Mouse (Mus musculus) kidney, adult 2 months (tissue): ENCODE measurements around the gene Setd4. TPM values are rescaled to one million over a fixed set of nuclear protein-coding genes. Genes with fewer than 3 reads are reported as not detected.
A peak's percentile ranks its signal among the peaks of the same experiment; 100 is the strongest.
"Not testable (repeated sequence)": the region's sequence is repeated elsewhere in the genome, so short reads cannot be mapped to it uniquely, and the experiment has no call there.

Experiments used
- DNase-seq: peaks from one replicate; pipeline ENCODE4 v3.0.0; 2021
- H3K27ac ChIP-seq: fragments of 200-500 bp; 2 replicates; pipeline ENCODE4 v1.5.1; 2012; ENCODE audit warnings: low read depth, low read length, control low read depth, inconsistent platforms; ENCODE audit not compliant: insufficient read depth
- H3K27me3 ChIP-seq: fragments of 200-500 bp; replicated peaks from 2 replicates; pipeline ENCODE4 v1.6.1; 2012; ENCODE audit warnings: mild to moderate bottlenecking, moderate library complexity, low read length, inconsistent platforms; ENCODE audit not compliant: control insufficient read depth, insufficient read depth
- H3K36me3 ChIP-seq: fragments of 200-500 bp; 2 replicates; pipeline ENCODE4 v1.6.1; 2012; ENCODE audit warnings: mild to moderate bottlenecking, moderate library complexity, low read length, inconsistent platforms; ENCODE audit not compliant: control insufficient read depth, insufficient read depth
- H3K4me1 ChIP-seq: fragments of 200-500 bp; 2 replicates; pipeline ENCODE4 v1.6.1; 2011; ENCODE audit warnings: low read length; ENCODE audit not compliant: control insufficient read depth, insufficient read depth
- H3K4me3 ChIP-seq: fragments of 200-500 bp; 2 replicates; pipeline ENCODE4 v1.5.1; 2011; ENCODE audit warnings: mild to moderate bottlenecking, low read depth, low read length, control low read depth; ENCODE audit not compliant: insufficient read depth
- CTCF ChIP-seq: fragments of 200-500 bp; conservative IDR thresholded peaks from 2 replicates; pipeline ENCODE4 v1.5.1; 2011; ENCODE audit warnings: low read depth, mild to moderate bottlenecking, control low read depth, low read length, moderate library complexity, mixed read lengths; ENCODE audit not compliant: insufficient read depth, insufficient read length
- POLR2A ChIP-seq: fragments of 200-500 bp; IDR thresholded peaks from one replicate; pipeline ENCODE4 v1.6.1; 2011; ENCODE audit warnings: low read depth, low read length, control low read depth
- WGBS: fragments of 180-500 bp; shearing (Covaris S2); methylation state at CpG from one replicate; pipeline ENCODE4 v1.1.7; 2018; 5-methylcytosine and 5-hydroxymethylcytosine counted together
- polyA plus RNA-seq: library from polyadenylated mRNA; depleted of rRNA; stranded (reverse); fragments of >200 nt; gene quantifications from 2 replicates; pipeline ENCODE4 v1.2.3, GENCODE M21; 2012; rRNA removed

Gene Setd4
- 6.8 and 8.2 TPM in 2 replicates for polyA plus RNA-seq

DNA sequence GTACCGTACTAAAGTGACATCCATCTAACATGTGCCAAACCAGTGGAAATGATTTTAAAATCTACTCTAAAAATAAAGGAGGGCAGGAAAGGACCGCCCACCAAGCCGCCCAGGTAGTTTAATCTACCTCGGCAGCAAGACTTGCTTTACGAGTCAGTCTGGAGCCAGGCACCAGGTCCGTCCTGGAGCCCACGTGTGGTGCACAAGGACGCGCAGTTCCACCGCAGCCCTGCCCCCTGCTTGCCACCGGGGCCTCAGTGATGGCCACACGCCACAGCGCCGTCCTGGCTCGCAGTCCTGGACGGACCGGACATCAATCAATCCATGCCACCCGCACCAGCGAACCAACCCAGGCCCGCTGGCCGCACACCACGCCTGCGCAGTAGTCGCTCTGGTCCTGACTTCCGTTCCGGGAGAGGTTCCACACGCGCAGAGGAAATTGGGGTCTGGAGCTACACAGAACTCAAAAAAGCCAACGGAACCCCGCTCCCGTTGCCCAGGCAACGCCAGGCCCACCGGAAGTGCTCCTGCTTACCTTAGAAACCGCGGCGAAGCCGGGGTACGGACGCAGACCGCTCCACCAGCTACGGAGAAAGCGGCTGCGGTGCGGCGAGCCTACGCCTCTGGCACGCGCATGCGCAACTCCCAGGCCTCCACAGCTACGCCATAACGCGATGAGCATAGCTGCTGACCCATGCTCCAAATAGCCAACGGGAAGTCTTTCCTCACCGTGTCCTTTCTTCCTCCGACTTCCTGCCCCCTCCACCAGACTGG is at the start of gene Setd4:
Setd4 (minus strand) TSS at position 625 of the 774 bp plus-strand sequence.
- peak within 1 kb of the TSS; percentile 88 for H3K27ac ChIP-seq
- no peaks in the 10 kb centered on the region for H3K36me3 ChIP-seq
- H3K27me3 ChIP-seq, result no peaks in the 10 kb centered on the region
- H3K4me1 ChIP-seq, result peaks cover 7% of the 10 kb centered on the region; the same call in 1 of the 2 replicates
- H3K4me3 ChIP-seq, result peak within 1 kb of the TSS; percentile 63
- under 1% methylated on average over 55 of the region's 55 CpGs for WGBS
- peak; percentile 98 for DNase-seq
- TF ChIP-seq POLR2A (peak; percentile 40), CTCF (0 out of 2 replicates have a peak, but pooled peaks have one; percentile 2)

DNA sequence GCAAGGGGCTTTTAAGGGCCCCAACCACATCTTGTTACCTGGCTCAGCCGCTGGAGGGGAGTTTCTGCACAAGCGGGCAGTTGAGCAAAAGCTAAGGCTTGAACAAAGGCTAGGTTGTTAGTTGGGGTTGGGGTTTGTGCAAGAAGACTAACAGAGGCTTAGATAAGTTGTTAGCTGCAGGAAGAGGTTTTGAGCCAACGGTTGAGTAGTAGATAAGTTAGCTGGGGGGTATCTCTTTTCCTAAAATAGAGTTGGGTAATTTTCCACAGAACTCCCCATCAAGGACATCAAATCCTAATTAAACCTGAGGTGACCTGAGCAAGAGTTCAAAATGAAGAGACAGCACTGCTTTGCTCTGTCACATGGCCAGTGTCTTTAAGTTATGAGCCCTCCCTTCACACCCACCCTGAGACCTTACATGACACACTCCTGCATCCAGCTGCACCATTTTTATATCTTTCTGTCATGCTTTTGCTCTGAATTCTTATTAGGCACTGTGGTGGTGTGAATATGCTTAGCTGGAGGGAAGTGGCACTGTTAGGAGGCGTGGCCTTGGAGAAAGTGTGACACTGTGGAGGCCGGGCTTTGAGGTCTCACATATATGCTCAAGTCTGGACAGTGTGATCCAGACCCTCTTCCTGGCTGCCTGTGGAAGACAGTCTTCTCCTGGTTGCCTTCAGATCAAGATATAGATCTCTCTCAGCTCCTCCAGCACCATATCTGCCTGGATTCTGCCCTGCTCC is 44.7 kb upstream of the Setd4 start:
- 83% methylated on average over 5 of the region's 5 CpGs for WGBS
- no peaks in the 10 kb centered on the region; the same call in 1 of the 2 replicates for H3K27me3 ChIP-seq
- H3K27ac ChIP-seq, result no peak overlapping the region
- TF ChIP-seq CTCF (no peak), POLR2A (no peak)
- no peak for DNase-seq
- no peak overlapping the region for H3K4me3 ChIP-seq
- H3K4me1 ChIP-seq, result no peaks in the 10 kb centered on the region
- H3K36me3 ChIP-seq, result no peaks in the 10 kb centered on the region

DNA sequence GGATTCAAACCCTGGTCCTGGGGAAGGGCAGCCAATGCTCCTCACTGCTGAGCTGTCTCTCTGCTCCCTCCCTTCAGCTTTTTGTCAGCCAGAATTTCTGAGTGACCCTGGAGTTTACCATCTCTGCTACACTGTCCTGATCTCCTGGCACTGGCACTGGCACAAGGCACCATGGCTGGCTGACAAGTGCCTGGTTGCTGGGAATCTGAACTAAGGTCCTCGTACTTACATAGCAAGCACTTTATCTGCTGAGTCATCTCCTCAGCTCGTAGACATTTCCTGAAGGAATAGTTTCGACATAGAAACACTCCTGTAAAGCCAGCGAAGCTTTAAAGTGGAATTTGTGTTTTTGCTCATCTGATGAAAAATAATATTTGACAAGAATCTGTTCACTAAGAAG is 40.1 kb upstream of the Setd4 start:
- TF ChIP-seq CTCF (no peak), POLR2A (no peak)
- Histone ChIP-seq H3K36me3 (no peaks in the 10 kb centered on the region), H3K27ac (no peak overlapping the region), H3K4me1 (no peaks in the 10 kb centered on the region), H3K27me3 (no peaks in the 10 kb centered on the region; the same call in 1 of the 2 replicates), H3K4me3 (no peak overlapping the region)
- DNase-seq, result no peak
- WGBS, result 27% methylated on average over 4 of the region's 4 CpGs

DNA sequence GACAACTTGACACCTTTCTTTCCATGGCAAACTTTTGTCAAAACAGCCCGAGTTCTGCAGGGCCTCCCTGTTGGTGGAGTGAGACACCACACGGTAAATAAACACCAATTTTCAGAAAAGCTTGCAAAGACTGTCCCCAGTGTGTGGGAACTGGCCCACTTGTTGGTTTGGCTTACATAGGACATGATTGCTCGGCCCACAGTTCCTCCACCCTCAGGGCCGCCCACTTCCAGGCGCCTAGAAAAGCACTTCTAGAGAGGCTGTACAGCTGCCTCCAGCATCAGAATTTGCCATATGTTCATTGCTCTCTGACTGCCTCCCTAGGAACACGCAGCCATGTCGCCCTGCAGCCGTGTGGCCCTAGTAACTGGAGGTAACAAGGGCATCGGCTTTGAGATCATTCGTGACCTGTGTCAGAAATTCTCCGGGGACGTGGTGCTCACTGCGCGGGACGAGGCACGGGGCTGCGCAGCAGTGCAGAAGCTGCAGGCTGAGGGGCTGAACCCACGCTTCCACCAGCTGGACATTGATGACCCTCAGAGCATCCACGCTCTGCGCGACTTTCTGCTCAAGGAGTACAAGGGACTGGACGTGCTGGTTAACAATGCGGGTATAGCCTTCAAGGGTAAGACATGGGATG is 24.0 kb upstream of the Setd4 start, which contains the start of gene Gm5678:
Gm5678 (plus strand) TSS at position 337 of the 640 bp plus-strand sequence.
- TF ChIP-seq POLR2A, result no peak
- TF ChIP-seq CTCF, result no peak
- no peak within 1 kb of the TSS for H3K27ac ChIP-seq
- 82% methylated on average over 23 of the region's 23 CpGs for WGBS
- no peak within 1 kb of the TSS for H3K4me3 ChIP-seq
- H3K27me3 ChIP-seq, result no peaks in the 10 kb centered on the region
- no peaks in the 10 kb centered on the region for H3K4me1 ChIP-seq
- no peaks in the 10 kb centered on the region for H3K36me3 ChIP-seq
- DNase-seq, result no peak

DNA sequence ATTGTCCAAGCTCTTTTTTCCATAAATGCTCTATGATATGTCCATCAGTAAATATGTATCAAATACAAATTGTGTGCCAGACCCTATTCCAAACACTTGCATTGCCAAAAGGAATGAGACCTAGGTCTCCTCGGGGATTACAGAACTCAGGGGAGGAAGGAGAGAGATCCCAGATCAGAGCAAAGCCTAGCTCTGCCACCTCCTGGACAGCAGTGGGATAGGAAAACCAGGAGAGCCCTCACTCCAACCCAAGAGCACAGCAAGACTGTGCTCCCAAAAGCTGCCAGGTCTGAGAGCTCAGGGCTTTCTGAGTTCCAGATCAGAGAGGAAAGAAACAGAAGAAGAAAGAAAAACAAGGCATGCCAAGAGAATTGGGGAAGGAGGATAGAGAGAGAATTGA is 22.9 kb upstream of the Setd4 start:
- H3K4me3 ChIP-seq, result no peak overlapping the region
- WGBS, result 6% methylated on average over 1 of the region's 1 CpGs
- no peaks in the 10 kb centered on the region for H3K4me1 ChIP-seq
- no peaks in the 10 kb centered on the region for H3K27me3 ChIP-seq
- DNase-seq, result peak; percentile 37
- peak; percentile 74 for TF ChIP-seq CTCF
- no peak for TF ChIP-seq POLR2A
- H3K36me3 ChIP-seq, result no peaks in the 10 kb centered on the region
- no peak overlapping the region for H3K27ac ChIP-seq

DNA sequence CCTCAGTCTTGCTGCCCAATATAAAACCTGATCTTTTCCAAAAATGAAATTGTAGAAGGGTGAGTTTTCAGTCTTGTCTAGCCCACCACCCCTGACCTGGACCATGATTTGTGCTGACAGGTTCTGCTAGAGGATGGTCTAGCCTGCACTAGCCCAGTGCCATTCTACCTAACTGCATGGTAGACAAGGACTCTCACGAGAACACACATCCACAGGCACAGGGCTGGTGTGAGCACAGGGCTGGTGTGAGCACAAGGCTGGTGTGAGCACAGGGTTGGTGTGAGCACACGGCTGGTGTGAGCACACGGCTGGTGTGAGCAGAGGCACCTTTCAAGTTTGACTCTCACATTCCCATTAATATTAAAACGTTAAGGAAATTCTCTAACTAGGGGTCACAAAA is 20.8 kb upstream of the Setd4 start:
- H3K27me3 ChIP-seq, result no peaks in the 10 kb centered on the region
- no peaks in the 10 kb centered on the region for H3K36me3 ChIP-seq
- H3K4me1 ChIP-seq, result no peaks in the 10 kb centered on the region
- H3K27ac ChIP-seq, result no peak overlapping the region
- H3K4me3 ChIP-seq, result no peak overlapping the region
- WGBS, result 73% methylated on average over 4 of the region's 4 CpGs
- DNase-seq, result no peak
- TF ChIP-seq POLR2A, result no peak
- TF ChIP-seq CTCF, result no peak

DNA sequence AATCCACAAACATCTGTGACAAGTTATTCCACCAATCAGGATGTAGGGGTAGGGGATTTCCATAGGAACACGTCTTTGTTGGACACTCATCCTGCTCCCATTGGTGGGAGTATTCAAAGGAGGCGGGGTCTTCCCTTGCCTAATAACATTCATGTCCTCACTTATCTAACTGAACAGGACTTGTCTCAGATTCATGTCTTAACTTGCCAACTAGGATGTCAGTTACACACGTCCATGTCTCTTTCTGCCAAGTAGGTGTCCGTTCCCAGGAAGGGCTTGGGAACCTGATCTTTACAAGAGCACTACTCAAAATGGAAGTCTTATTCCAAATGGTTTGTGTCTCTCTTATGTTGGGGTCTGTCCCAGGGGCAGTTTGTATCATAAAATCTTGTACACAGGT is 19.9 kb upstream of the Setd4 start:
- 91% methylated on average over 4 of the region's 4 CpGs for WGBS

More for the DNA sequence above, 19.9 kb upstream of the Setd4 start:
- not testable (repeated sequence) for H3K27me3 ChIP-seq, DNase-seq, H3K27ac ChIP-seq, H3K4me3 ChIP-seq, H3K36me3 ChIP-seq, H3K4me1 ChIP-seq
